Mouse (Mus musculus): ENCODE results near the gene Sox1.

Gene Sox1

GRCm38 (mm10) chr8:12389116-12389471 lies 6.0 kb upstream of the Sox1 start:
- no peak for DNase-seq (ENCODE audit: low read depth, low spot score)

- no peak for DNase-seq (ENCODE audit: low read depth, low spot score)
Measured at GRCm38 (mm10) chr8:12389801-12390639, 5.1 kb upstream of the Sox1 start.

GRCm38 (mm10) chr8:12390640-12391365 lies 4.3 kb upstream of the Sox1 start:
- DNase-seq (ENCODE audit: low read depth, low spot score), result no peak

GRCm38 (mm10) chr8:12391366-12392250 lies 3.5 kb upstream of the Sox1 start:
- DNase-seq (ENCODE audit: low read depth, low spot score), result no peak

GRCm38 (mm10) chr8:12392801-12393200 lies 2.3 kb upstream of the Sox1 start:
- DNase-seq (ENCODE audit: low read depth, low spot score), result no peak

- no peak for DNase-seq (ENCODE audit: low read depth, low spot score)
Measured at GRCm38 (mm10) chr8:12394385-12395000, 602 bp upstream of the Sox1 start.

- DNase-seq (ENCODE audit: low read depth, low spot score), result no peak
Measured at GRCm38 (mm10) chr8:12396501-12397345, 1.6 kb downstream of the Sox1 start.

- DNase-seq (ENCODE audit: low read depth, low spot score), result no peak
Measured at GRCm38 (mm10) chr8:12397346-12397925, 2.3 kb downstream of the Sox1 start.

GRCm38 (mm10) chr8:12398011-12398945 lies 3.2 kb downstream of the Sox1 start:
- DNase-seq (ENCODE audit: low read depth, low spot score), result no peak

- no peak for DNase-seq (ENCODE audit: low read depth, low spot score)
Measured at GRCm38 (mm10) chr8:12399421-12400205, 4.5 kb downstream of the Sox1 start.

- DNase-seq (ENCODE audit: low read depth, low spot score), result no peak
Measured at GRCm38 (mm10) chr8:12400611-12401390, 5.7 kb downstream of the Sox1 start.

GRCm38 (mm10) chr8:12401391-12402270 lies 6.5 kb downstream of the Sox1 start:
- no peak for DNase-seq (ENCODE audit: low read depth, low spot score)

- DNase-seq (ENCODE audit: low read depth, low spot score), result no peak
Measured at GRCm38 (mm10) chr8:12402709-12403108, 7.6 kb downstream of the Sox1 start.

GRCm38 (mm10) chr8:12408020-12408419 lies 12.9 kb downstream of the Sox1 start:
- no peak for DNase-seq (ENCODE audit: low read depth, low spot score)

- DNase-seq (ENCODE audit: low read depth, low spot score), result no peak
Measured at GRCm38 (mm10) chr8:12409976-12410375, 14.9 kb downstream of the Sox1 start.

- DNase-seq (ENCODE audit: low read depth, low spot score), result no peak
Measured at GRCm38 (mm10) chr8:12417056-12417455, 22.0 kb downstream of the Sox1 start.

- DNase-seq (ENCODE audit: low read depth, low spot score), result no peak
Measured at GRCm38 (mm10) chr8:12420537-12420936, 25.4 kb downstream of the Sox1 start.
